Mouse (Mus musculus) liver, postnatal 0 days (tissue): Measurements from ENCODE around the gene Acadm.

Experiments used
- CTCF ChIP-seq: sonication (generic); IDR thresholded peaks from 2 replicates; pipeline ENCODE4 v1.5.1; 2016; ENCODE audit warnings: antibody characterized with exemption, low read depth
- EP300 ChIP-seq: IDR thresholded peaks from 2 replicates; pipeline ENCODE4 v1.6.1; 2016; ENCODE audit warnings: antibody characterized with exemption, low read depth, mild to moderate bottlenecking

GRCm38 (mm10) chr3:153940021-153940420 is 4.4 kb downstream of the Acadm start:
- no peak for TF ChIP-seq CTCF
- no peak for TF ChIP-seq EP300
